Mouse (Mus musculus): ENCODE data around the gene Defb9.
"Not testable (repeated sequence)": the region's sequence is repeated elsewhere in the genome, so short reads cannot be mapped to it uniquely, and the experiment has no call there.

The Defb9 gene

DNA sequence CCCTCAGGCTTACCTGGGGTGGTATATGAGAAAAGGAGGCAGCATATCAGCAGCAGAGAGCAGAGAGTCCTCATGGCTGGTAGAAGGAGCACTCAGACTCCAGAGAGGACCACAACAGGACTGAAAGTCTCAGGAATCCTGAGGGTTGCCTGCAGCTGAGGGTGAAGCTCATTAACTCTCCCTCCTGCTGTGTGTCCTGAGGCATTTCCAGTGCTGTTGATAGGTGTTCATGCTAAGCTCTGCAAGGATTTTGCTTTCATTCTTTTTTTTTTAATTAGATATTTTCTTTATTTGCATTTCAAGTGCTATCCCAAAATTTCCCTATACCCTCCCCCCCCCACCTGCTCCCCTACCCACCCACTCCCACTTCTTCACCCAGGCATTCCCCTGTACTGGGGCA, at the start of gene Defb9:
TSS of gene Defb9 (minus strand) at position 101 of the 400 bp plus-strand sequence.
- peak; percentile 1 to 4 for DNase-seq

DNA sequence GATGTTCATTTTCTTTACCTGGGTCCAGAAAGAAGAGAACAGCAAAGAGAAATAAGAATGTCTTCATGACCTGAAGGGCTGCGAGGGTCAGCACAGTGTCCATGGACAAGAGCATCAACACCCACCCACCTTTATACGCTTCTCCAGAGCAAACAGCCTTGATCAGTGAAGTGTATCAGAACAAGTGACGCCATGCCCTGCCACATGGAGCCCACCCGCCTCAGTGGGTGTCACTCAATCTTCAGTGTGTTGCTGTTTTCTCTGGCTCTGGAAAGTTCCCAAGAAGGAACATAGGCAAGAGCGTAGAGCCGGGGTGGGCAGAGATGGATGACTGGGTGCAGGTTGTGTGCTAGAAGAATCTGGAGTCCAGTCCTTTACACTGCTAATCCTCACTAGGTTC, 47.4 kb upstream of the Defb9 start, which contains the start of gene Defb15:
TSS of gene Defb15 (minus strand) at position 101 of the 400 bp plus-strand sequence.
- DNase-seq: no peak

DNA sequence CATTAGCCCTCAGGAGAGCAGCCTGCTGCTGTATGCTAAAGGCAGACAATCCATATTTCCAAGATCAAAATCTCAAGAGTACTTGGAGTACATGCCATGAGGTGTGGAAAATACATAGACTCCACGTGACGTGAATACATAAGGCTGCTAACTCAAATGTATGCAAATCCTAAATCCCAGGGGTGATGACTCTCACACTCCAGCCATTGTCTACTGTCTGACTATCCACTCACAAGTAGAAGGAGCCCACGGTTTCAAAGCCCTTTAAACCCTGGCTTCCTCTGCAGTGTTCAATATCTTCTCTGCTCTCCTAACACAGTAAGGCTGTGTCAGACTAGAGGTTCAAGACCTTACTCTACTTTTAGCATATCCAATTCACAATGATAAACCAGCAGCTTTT, 45.5 kb upstream of the Defb9 start:
- not testable (repeated sequence) for DNase-seq

DNA sequence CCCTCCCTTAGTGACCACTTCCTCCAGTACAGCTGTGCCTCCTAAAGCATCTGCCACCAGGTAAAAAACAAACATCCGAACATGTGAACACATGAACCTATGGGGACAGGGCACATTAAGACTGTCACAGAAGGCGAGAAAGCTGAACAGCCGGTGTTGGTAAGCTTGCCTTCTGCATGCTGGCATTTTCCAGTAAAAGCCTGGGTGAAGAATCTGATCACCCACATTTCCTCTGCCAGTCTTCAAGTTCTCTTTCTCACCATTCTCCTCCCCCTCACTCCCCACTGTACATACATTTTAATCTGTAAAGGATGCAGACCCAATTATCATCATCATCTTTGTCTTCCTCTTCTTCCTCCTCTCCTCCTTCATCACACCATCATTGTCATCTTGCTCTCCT, 30.4 kb upstream of the Defb9 start:
- DNase-seq: no peak

DNA sequence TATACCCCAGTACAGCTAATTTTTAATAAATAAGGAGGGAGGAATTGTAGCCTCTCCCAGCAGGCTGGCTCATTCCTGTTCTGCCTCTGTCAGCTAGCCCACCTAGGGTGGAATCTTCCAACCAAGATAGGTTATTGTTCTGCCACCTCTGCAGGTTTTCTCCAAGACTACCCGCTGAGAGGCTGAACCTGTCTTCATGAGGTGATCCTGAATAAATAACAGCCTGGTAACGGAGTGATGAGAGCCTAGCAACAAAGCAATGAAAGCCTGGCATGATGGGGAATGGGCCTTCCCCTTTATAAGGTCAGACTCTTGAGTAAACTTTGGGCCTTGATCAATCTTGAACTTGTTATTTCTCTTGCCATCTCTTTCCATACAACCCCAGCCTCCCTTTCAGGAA, 27.3 kb upstream of the Defb9 start:
- DNase-seq: no peak

DNA sequence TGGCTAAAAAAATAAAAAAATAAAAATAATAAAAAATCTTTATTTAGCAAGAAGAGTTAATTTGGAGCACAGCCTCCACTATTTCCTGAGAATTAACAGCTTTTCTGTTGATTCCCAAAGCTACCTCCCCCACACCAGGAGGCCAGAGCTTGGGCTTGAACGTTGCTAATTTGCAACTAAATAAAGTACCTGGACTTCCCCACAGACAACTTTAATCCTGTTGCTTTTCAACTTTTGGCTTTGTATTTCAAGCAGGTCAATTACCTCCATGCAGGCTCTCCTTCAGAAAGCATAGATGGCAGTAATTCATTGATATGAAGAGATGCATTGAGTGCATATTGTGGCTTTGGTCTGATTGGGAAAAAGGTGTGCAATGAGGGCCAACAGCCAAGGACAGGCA, 26.7 kb upstream of the Defb9 start:
- no peak for DNase-seq

DNA sequence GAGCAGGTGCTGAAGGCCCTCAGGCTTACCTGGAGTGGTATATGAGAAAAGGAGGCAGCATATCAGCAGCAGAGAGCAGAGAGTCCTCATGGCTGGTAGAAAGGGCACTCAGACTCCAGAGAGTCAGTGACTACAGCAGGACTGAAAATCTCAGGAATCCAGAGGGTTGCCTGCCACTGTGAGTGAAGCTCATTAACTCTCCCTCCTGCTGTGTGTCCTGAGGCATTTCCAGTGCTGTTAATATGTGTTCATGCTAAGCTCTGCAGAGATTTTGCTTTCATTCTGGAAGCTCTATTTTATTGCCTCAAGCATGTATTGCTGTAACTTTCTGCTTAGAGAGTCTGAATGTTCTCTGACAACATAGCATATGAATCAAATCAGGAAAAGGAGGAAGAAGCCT, 21.1 kb upstream of the Defb9 start, which contains the start of gene Defb11:
TSS of gene Defb11 (minus strand) at position 123 of the 400 bp plus-strand sequence.
- peak; percentile 22 to 44 for DNase-seq

DNA sequence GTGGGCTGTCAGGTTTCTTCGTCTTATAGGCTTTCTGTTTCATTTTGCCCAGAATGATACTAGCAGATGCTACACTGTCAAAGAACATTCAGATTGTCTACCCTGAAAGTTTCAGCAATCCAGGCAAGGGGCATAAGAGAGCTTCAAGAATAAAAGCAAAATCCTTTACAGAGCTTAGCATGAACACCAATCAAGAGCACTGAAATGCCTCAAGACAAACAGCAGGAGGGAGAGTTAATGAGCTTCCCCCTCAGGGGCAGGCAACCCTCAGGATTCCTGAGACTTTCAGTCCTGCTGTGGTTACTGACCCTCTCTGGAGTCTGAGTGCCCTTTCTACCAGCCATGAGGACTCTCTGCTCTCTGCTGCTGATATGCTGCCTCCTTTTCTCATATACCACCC, 26.6 kb downstream of the Defb9 start, which contains the start of gene Defb10:
TSS of gene Defb10 (plus strand) at position 316 of the 400 bp plus-strand sequence.
- DNase-seq: not testable (repeated sequence)
